In the genomic region with DNA sequence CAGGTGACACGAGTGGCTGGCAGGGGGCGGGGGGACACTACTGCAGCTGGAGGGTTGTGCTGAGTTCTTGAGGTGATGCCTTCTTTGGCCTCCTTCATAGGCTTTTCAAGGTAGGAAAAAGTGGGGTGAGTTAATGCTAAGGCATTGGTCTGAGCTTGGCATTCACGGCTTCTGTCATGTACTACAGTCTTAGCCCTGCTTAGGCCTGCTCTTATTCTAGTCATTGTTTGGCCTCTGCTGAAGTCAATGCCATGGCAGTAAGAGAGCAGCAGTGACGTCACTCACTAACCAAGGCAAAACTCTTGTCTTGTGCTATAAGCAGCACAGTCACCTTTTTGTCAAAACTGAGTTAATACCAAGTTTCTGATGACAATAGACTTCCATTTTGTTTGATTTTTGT, we compare ENCODE assay signal across 8 mouse cellular contexts. TPM values are rescaled to one million over a fixed set of nuclear protein-coding genes. Genes with fewer than 3 reads are reported as not detected.
DNase-seq lines count a peak whose midpoint lies in the region; ATAC-seq and TF ChIP-seq lines count a peak whose summit lies in the region.

No protein-coding gene starts in this region.

- no peak for TF ChIP-seq EP300 in stomach, postnatal 0 days (optimal IDR thresholded peaks at IDR 0.05)

- WGBS in limb, embryonic 15.5 days = 43% methylated on average over 4 of the region's 4 CpGs
- 22% methylated on average over 4 of the region's 4 CpGs for WGBS in stomach, postnatal 0 days

- DNase-seq in adrenal gland, postnatal 14 days = peak; percentile 57
- DNase-seq in adrenal gland, postnatal 25 days = no peak
- DNase-seq in testis, postnatal 14 days (ENCODE audit: low spot score) = no peak
- DNase-seq in stomach, postnatal 0 days (ENCODE audit: low spot score) = no peak
- DNase-seq in urinary bladder, adult 2 months (ENCODE audit: low spot score) = no peak
- no peak for DNase-seq in layer of hippocampus, postnatal 25 days (ENCODE audit: extremely low spot score in 1 of 2, low spot score in 1 of 2)

- H3K27ac ChIP-seq in testis, adult 2 months (ENCODE audit: control insufficient read depth, insufficient read depth, low read depth, low read length) = no peak overlapping the region
- peak overlapping the region; percentile 100; the same call in 1 of the 2 replicates for H3K27ac ChIP-seq in limb, embryonic 15.5 days
- no peak overlapping the region for H3K27ac ChIP-seq in stomach, postnatal 0 days (replicated peaks)

- no peak for ATAC-seq in limb, embryonic 15.5 days (ENCODE audit: insufficient number of reproducible peaks, low FRiP score, low TSS enrichment, low read depth)
- ATAC-seq in stomach, postnatal 0 days (ENCODE audit: low FRiP score, low TSS enrichment) = no peak

- peak overlapping the region; percentile 91 for H3K4me3 ChIP-seq in testis, adult 2 months (ENCODE audit: control insufficient read depth, low read depth, low read length)
- H3K4me3 ChIP-seq in limb, embryonic 15.5 days = peak overlapping the region; percentile 100
- H3K4me3 ChIP-seq in stomach, postnatal 0 days (ENCODE audit: low read depth, low read length) = peak overlapping the region; percentile 100; the same call in 1 of the 2 replicates

- no peaks in the 10 kb centered on the region for H3K9me3 ChIP-seq in limb, embryonic 15.5 days
- H3K9me3 ChIP-seq in stomach, postnatal 0 days (ENCODE audit: control insufficient read depth, low read length) = no peaks in the 10 kb centered on the region

- peaks cover 2% of the 10 kb centered on the region; the same call in 1 of the 2 replicates for H3K36me3 ChIP-seq in testis, adult 2 months (ENCODE audit: control insufficient read depth, insufficient read depth, low read length)
- peaks cover 44% of the 10 kb centered on the region for H3K36me3 ChIP-seq in limb, embryonic 15.5 days
- peaks cover 14% of the 10 kb centered on the region for H3K36me3 ChIP-seq in stomach, postnatal 0 days (ENCODE audit: control insufficient read depth, insufficient read depth, low read length)

- H3K27me3 ChIP-seq in testis, adult 2 months (ENCODE audit: control insufficient read depth, insufficient read depth, low read length) = no peaks in the 10 kb centered on the region
- no peaks in the 10 kb centered on the region for H3K27me3 ChIP-seq in limb, embryonic 15.5 days
- H3K27me3 ChIP-seq in stomach, postnatal 0 days (ENCODE audit: control insufficient read depth, insufficient read depth, low read length) = no peaks in the 10 kb centered on the region

- 0 out of 2 replicates have a peak overlapping the region, but pooled peaks have one; percentile 100 for H3K9ac ChIP-seq in limb, embryonic 15.5 days
- peak overlapping the region; percentile 98; the same call in 1 of the 2 replicates for H3K9ac ChIP-seq in stomach, postnatal 0 days (ENCODE audit: low read length)

- no peak for TF ChIP-seq POLR2A in testis, adult 2 months (IDR thresholded peaks at IDR 0.05; ENCODE audit: control insufficient read depth, low read depth, low read length)

- peaks cover 4% of the 10 kb centered on the region for H3K4me1 ChIP-seq in testis, adult 2 months (ENCODE audit: control insufficient read depth, insufficient read depth, low read length)
- peaks cover 25% of the 10 kb centered on the region for H3K4me1 ChIP-seq in limb, embryonic 15.5 days
- H3K4me1 ChIP-seq in stomach, postnatal 0 days (replicated peaks; ENCODE audit: control insufficient read depth, insufficient read depth) = 0 out of 2 replicates have a peak, but pooled peaks cover 3% of the 10 kb centered on the region

- peak overlapping the region; percentile 83 for H3K4me2 ChIP-seq in limb, embryonic 15.5 days
- peak overlapping the region; percentile 82 for H3K4me2 ChIP-seq in stomach, postnatal 0 days (replicated peaks; ENCODE audit: low read depth)

- no peak for TF ChIP-seq CTCF in testis, adult 2 months (IDR thresholded peaks at IDR 0.05; ENCODE audit: control insufficient read depth, insufficient read depth, insufficient replicate concordance, low read depth, low read length)
- no peak for TF ChIP-seq CTCF in stomach, postnatal 0 days (IDR thresholded peaks at IDR 0.05; ENCODE audit: low read depth)

RNA-seq across cellular contexts. Expression of a gene that starts 2.6 kb away (rescaled TPM):
- total RNA-seq in adrenal gland, postnatal 14 days (2021) = 88.5 and 88.7 TPM in 2 replicates
- 109 and 113 TPM in 2 replicates for total RNA-seq in adrenal gland, postnatal 25 days (2021)
- polyA plus RNA-seq in testis, adult 2 months (2012; rRNA removed) = 138 and 143 TPM in 2 replicates
- 22.9 and 25.8 TPM in 2 replicates for polyA plus RNA-seq in limb, embryonic 15.5 days (2015; fragmentation: Nextera tagmentation; extraction: Ambion mirVana)
- polyA plus RNA-seq in stomach, postnatal 0 days (2015; fragmentation: Nextera tagmentation; extraction: Ambion mirVana) = 11.3 and 13.8 TPM in 2 replicates
- polyA plus RNA-seq in urinary bladder, adult 2 months (2012; rRNA removed) = 57.0 and 58.7 TPM in 2 replicates
- total RNA-seq in layer of hippocampus, postnatal 25 days (2021) = 100 to 1,000 TPM; 170 to 176 TPM

RNA-seq across cellular contexts. Expression of a gene that starts 6.8 kb away (rescaled TPM):
- 37.8 and 38.8 TPM in 2 replicates for total RNA-seq in adrenal gland, postnatal 14 days (2021)
- 37.2 and 41.5 TPM in 2 replicates for total RNA-seq in adrenal gland, postnatal 25 days (2021)
- polyA plus RNA-seq in testis, adult 2 months (2012; rRNA removed) = 22.0 and 24.9 TPM in 2 replicates
- polyA plus RNA-seq in limb, embryonic 15.5 days (2015; fragmentation: Nextera tagmentation; extraction: Ambion mirVana) = 30.0 and 32.5 TPM in 2 replicates
- 12.4 and 14.8 TPM in 2 replicates for polyA plus RNA-seq in stomach, postnatal 0 days (2015; fragmentation: Nextera tagmentation; extraction: Ambion mirVana)
- 24.7 and 29.5 TPM in 2 replicates for polyA plus RNA-seq in urinary bladder, adult 2 months (2012; rRNA removed)
- 10 to 100 TPM; 53.3 to 60.6 TPM for total RNA-seq in layer of hippocampus, postnatal 25 days (2021)

RNA-seq across cellular contexts. Expression of a gene that starts 22.8 kb away (rescaled TPM):
- 32.9 and 51.0 TPM in 2 replicates for total RNA-seq in adrenal gland, postnatal 14 days (2021)
- total RNA-seq in adrenal gland, postnatal 25 days (2021) = 234 and 238 TPM in 2 replicates
- 34.7 and 38.6 TPM in 2 replicates for polyA plus RNA-seq in testis, adult 2 months (2012; rRNA removed)
- 1.2 TPM in 2 replicates for polyA plus RNA-seq in limb, embryonic 15.5 days (2015; fragmentation: Nextera tagmentation; extraction: Ambion mirVana)
- polyA plus RNA-seq in stomach, postnatal 0 days (2015; fragmentation: Nextera tagmentation; extraction: Ambion mirVana) = 7.5 and 7.9 TPM in 2 replicates
- polyA plus RNA-seq in urinary bladder, adult 2 months (2012; rRNA removed) = 119 and 219 TPM in 2 replicates
- 10 to 100 TPM; 78.1 to 92.2 TPM for total RNA-seq in layer of hippocampus, postnatal 25 days (2021)

RNA-seq across cellular contexts. Expression of a gene that starts 38.7 kb away (rescaled TPM):
- total RNA-seq in adrenal gland, postnatal 14 days (2021) = 0.79 and 0.93 TPM in 2 replicates
- 0.52 and 0.70 TPM in 2 replicates for total RNA-seq in adrenal gland, postnatal 25 days (2021)
- 2.2 and 2.7 TPM in 2 replicates for polyA plus RNA-seq in testis, adult 2 months (2012; rRNA removed)
- polyA plus RNA-seq in limb, embryonic 15.5 days (2015; fragmentation: Nextera tagmentation; extraction: Ambion mirVana) = 11.1 TPM in 2 replicates
- 6.9 and 7.7 TPM in 2 replicates for polyA plus RNA-seq in stomach, postnatal 0 days (2015; fragmentation: Nextera tagmentation; extraction: Ambion mirVana)
- 56.6 and 66.4 TPM in 2 replicates for polyA plus RNA-seq in urinary bladder, adult 2 months (2012; rRNA removed)
- 100 to 1,000 TPM; 185 to 222 TPM for total RNA-seq in layer of hippocampus, postnatal 25 days (2021)

RNA-seq across cellular contexts. Expression of a gene that starts 57.5 kb away (rescaled TPM):
- 106 and 124 TPM in 2 replicates for total RNA-seq in adrenal gland, postnatal 14 days (2021)
- total RNA-seq in adrenal gland, postnatal 25 days (2021) = 82.5 and 89.4 TPM in 2 replicates
- polyA plus RNA-seq in testis, adult 2 months (2012; rRNA removed) = 14.4 and 18.9 TPM in 2 replicates
- polyA plus RNA-seq in limb, embryonic 15.5 days (2015; fragmentation: Nextera tagmentation; extraction: Ambion mirVana) = 38.4 and 39.6 TPM in 2 replicates
- polyA plus RNA-seq in stomach, postnatal 0 days (2015; fragmentation: Nextera tagmentation; extraction: Ambion mirVana) = 24.0 and 24.5 TPM in 2 replicates
- 62.2 and 88.1 TPM in 2 replicates for polyA plus RNA-seq in urinary bladder, adult 2 months (2012; rRNA removed)
- total RNA-seq in layer of hippocampus, postnatal 25 days (2021) = 1,000 to 10,000 TPM; 1,027 to 1,094 TPM
